Mouse (Mus musculus): ENCODE measurements around the gene Lamb1.

The Lamb1 gene

DNA sequence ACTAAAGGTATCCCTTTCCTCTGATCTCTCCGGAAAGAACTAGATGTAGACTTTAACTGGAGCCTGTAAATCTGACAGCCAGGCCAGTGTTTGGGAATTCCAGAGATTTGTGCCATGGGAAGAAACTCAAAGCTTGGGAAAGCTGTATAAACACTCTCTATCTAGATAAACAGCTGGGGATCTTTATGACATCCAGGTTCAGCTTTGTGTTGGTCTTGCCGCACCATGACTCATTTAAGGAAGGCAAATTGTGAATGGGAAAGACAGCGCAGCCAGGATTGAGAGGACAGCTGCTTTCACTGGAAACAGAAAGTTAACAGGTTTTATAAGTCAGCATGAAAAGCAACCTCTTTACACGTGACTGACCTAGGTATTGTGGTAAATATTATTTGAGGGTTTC, 12.8 kb upstream of the Lamb1 start:
- DNase-seq (ENCODE audit: low spot score in 2 of 2), result no peak

DNA sequence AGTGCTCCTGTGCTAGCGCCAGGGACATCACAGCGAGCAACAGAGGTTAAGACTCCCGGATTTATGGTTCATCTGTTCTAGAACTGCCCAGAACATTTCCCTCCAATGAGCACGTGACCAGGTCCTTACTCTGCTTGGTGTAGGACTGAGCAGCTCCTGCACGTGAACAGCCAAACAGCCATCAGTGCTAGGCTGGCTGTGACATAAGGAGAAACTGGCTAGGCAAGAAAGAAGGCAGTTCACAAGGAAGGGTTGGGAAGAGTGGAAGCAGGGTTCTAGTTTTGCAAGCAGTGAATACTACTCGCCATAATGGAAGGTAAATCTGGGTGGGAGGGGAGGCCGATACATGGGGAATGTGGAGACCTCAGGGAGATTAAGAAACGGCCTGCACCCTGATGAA, 10.1 kb upstream of the Lamb1 start:
- no peak for DNase-seq (ENCODE audit: low spot score in 2 of 2)

DNA sequence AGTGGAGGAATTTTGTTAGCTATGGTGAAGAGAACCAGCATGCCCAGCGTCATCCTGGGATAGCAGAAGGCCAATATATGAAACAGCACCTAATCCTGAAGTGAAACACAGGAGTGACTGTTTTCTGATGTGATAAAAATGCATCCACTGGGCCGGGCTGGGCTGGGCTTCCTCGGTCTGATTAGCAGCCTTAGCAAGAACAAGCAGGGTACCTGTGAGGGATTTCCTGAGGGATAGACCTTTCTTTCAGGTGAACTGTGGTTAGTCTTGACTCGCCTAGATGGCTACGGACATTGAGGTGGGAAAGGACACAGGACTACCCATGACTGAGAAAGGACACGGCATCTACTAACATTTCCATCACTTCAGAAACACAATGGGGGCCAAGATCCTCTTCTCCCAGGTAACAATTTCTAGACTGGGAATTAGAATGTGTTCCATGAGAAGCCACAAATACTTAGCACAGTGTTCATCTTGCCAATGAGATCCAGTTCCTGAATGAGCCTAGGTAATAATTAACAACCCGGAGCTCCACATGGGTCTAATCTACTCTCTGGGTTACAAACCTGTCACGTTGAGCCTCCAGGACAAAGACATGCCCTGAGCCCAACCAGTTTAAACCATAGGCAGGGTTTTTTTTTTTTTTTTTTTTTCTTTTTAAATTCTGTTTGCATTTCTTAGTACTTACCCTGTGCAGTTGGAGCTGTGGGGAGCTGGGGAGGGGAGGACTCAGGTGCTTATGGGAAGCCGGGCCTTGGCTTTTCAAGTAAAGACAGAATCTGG, 8.7 kb upstream of the Lamb1 start:
- no peak for DNase-seq (ENCODE audit: low spot score in 2 of 2)

DNA sequence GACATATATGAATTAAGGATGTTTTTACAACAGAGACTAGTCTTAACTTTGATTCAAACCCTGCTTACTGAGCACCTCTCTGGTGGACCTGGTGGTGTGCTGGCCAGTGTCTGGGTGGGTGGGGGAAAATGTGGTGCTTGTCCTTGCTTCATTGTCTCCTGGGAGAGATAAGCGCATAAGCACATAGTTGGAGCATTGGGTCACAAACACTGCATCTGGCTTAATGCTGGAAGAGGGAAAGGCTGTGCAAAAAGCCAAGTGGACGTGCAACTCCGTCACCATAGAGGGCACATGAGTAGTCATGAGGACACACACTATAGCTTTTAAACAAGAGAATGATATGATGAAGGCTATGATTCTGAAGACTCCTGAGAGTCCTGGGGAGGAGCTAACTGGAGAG, 3.2 kb upstream of the Lamb1 start:
- no peak for DNase-seq (ENCODE audit: low spot score in 2 of 2)

DNA sequence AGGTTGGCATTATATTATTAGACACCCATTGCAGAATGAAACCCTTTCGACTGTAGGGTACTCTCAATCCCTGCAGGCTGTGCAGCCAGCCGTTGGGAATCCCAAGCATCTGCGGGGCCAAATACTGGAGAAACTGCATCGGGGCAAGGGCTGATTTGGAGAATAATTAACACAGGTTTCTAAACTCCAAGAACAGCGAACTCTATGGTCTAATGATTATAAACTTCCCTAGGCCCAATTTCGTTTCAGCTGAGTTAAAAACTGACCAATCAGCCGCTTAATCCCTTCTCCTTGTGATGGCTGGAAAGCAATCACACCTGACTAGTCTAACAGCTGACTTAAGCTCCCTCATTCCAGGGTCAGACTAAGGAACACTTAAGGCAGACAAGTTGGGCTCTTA, 1.1 kb upstream of the Lamb1 start:
- DNase-seq (ENCODE audit: low spot score in 2 of 2), result no peak

DNA sequence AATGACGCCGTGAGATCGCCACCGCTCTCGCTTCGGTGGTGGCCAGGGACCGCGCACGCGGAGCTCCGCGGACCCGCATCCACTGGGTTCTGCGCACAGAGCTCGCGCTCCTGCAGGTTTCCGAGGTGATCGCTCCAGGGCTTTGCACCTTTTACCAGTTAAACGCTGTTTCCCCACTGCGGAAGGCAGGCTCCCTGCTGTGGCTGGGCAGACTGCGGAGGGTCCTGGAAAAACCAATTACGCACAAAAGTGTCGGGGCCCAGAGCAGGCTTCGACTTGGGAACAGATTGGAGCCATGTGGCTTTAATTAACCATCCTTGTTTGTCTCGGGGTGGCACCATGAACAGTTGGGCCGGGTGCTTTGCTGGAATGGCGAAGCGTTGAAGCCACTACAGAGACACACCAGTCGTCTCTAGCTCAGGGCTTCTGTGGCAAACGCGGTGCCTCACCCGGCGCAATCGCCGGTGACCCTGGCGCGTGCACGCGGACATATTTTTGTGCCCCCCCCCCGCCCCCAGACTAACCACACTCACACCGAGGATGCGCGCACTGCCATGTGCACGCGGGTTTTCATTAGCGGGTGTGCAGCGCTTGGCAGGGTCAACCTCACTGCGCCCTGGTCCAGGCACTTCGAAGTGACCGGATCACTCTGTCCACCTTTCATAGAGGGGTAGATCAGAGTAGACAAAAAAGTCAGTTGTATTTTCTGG, 843 bp downstream of the Lamb1 start:
- DNase-seq (ENCODE audit: low spot score in 2 of 2), result no peak

DNA sequence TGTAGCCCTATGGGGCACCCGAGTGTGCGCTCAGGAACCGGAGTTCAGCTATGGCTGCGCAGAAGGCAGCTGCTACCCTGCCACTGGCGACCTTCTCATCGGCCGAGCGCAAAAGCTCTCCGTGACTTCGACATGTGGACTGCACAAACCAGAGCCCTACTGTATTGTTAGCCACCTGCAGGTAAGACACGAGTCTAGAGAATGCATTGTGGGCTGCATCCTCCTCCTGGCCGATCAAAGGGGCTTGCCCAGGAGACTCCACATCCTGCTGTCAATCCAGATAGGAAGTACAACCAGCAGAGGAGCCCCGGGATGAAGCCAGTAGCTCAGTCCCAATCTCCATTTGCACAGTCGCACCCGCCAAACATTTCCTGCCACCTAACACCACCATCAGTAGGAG, 1.7 kb downstream of the Lamb1 start:
- no peak for DNase-seq (ENCODE audit: low spot score in 2 of 2)

DNA sequence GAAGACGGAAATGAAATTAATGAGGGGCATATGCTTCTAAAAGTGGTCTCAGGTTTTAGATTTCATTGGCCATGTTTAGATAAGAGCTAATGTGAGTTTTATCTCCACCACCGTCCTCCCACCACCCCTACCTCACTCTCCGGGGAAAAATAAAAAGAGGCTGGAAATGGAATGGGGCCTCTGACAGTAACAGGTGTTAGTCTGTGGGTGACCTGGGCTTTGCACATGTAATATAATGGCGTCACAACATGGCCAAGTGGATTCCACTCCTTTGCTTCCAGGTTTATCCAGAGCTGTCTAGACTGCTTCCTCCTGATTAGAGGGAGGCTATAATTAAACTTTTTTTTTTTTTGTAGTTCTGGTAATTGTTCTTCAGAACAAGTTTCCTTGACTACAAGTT, 2.3 kb downstream of the Lamb1 start:
- DNase-seq (ENCODE audit: low spot score in 2 of 2), result no peak

DNA sequence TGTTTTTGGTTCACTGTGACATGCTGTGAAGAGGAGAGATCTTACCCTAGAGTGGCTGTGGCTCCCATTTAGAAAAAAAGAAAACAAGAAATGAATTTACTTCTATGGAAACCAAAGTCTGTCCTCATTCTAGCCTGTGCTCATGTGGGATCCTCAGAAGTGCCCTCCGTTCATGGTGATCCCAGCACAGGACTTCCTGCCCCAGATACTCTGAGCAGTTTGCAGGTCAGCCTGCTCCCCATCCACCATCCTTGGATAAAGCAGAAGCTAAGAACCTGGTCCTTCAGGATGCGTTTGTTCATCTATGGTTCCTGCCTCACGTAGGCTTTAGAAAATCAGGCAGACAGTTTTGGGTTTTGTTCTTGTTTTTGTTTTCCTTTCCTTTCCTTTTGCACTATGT, 3.3 kb downstream of the Lamb1 start:
- no peak for DNase-seq (ENCODE audit: low spot score in 2 of 2)

DNA sequence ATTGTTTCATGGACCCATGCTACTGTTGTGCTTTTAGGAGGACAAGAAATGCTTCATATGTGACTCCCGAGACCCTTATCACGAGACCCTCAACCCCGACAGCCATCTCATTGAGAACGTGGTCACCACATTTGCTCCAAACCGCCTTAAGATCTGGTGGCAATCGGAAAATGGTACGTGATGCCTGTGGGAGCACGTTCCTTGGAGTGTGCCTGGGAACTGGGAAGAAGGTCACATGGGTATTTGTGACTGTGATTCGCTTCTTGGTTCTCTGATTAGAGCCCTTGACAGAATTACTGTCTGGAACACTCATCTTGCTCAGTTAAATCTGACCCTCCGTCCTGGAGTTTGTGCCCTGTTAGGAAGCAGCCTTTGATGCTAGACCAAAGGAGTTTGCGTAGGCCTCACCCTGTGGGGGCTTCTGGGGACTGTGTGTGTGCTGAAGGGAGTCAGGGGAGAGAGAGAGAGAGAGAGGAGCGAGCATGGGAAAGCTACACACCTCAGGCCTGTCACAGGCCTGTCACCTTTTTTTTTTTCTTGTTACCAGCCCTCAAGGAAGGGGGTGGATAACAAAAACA, 4.1 kb downstream of the Lamb1 start:
- no peak for DNase-seq (ENCODE audit: low spot score in 2 of 2)

DNA sequence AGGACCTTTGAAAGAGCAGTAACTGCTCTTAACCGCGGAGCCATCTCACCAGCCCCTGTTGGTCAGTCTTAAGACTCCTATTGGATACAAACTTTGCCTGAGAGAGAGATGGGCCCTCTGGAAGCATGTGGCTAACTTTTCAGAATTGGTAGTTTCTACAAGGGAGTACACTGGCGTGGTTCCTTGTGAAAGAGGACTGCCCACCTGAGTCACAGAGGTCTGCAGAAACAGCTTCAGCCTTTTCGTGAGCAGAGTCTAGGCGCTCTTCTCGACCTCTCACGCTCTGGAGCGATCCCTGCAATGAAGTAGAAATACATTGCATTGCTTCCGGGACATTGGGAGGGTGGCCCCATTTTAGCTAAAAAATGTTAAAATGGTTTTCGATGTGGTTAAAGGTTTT, 5.3 kb downstream of the Lamb1 start:
- no peak for DNase-seq (ENCODE audit: low spot score in 2 of 2)

DNA sequence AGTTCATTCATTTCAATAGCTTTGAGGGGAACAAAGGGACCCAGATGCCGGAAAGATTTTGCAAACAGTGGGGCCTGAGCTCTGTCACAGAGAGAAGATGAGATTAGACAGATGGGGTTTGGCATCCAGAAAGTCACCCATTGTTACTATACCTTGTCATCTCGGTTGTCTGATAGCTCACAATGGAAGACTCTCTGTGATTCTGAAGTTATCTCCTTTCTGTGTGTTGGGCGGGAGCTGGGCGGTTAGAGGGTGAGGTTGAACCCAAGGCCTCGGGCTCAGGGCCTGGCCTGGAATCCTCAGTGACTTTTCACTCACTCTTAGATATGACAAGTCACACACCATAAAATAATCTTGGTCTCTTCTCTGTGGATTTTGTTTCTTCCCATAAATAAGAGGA, 5.7 kb downstream of the Lamb1 start:
- DNase-seq (ENCODE audit: low spot score in 2 of 2), result no peak

DNA sequence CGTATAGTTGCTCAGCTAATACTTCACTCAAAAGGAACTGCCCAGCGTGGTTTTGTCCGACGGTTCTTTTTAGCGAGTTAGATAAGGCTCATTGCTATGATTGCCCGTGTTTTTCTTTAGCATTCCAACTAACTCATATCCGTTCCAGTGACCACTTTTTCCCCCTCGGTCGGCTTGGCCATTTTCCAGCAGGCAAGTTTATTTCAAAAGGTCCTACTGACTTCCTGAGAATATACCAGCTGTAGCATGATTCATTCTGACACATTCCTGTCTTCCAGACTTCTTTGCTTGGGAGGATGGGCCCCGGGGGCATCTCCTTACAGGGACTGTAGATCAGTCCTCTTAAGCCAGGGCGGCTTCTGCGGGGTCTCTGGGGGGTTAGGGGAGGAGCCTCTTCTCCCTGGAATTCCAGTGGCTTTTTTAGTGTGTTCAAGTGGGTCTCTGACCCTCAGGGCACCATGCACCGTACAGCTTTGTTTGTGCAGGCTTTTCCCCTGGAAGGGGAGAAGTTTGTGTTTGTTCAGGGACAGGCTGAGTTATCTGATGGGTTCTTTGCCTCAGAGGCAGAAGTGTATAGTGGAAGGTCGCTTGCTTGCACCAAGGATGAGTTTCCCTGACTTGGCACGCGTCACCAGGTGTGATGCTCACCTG, 6.5 kb downstream of the Lamb1 start:
- DNase-seq (ENCODE audit: low spot score in 2 of 2), result no peak

DNA sequence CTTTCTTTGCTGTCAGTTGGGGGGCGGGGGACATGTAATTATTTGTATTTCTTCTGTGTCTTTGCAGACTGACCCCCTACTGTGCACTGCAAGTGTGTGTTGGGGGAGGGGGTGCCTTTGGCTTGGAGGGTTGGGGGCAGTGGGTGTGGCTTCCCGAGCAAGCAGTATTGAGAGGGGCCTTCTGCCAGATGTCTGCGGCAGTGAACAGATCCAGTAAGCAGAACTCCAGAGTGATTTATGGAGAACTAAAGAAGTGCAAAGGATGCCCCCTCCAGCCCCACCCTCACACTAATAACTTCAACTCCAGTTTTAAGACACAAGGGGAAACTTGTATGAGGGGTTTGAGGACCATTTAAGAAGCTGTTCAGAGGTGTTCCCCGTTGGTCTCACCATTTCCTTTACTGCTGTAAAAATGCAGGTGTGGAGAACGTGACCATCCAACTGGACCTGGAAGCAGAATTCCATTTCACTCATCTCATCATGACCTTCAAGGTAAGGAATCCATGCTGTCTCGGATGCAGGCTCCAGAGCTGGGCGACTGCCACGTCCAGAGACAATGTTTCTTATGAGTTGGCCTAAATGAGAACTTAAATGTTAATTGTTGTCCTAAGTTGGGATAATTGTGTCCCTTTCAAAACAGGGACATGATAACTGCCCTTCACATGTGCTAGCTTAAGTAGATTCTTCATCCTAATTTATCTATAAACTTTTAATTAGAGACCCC, 7.1 kb downstream of the Lamb1 start:
- no peak for DNase-seq (ENCODE audit: low spot score in 2 of 2)

DNA sequence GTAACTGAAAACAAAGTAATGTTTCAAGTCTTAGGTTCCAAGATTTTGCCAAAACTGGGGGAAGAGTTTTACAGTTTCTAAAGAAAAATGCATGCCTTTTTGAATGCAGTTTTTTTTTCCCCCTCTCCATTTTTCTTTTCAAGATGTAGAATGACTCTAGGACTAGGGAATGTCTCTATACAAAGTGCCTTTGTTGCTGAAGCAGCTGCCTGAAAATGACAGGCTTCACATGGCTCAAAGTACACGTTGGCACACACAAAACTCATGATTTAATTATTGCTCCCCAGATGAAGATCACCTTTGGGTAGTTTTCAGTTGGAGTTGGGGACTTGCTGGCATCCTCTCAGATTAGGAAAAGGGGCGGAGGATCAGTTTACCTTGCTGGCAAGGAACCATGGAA, 7.8 kb downstream of the Lamb1 start:
- no peak for DNase-seq (ENCODE audit: low spot score in 2 of 2)

DNA sequence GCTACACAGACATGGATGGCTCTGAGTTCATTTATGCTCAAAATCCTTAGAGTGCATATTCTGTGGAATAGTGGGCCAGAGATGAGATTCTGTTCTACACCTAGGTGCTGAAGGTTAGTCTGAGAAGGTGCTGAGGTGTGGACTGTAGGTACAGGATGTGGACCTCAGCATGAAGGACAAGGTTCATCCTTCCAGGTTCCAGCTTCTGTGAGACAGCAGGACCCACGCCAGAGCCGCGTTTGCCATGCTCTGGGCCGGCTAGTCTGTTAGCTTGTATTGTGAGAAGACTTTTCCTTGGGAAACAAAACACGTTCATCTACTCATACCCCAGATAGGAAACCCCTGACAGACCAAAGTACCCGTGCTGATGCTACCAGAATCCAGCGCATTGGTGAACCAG, 8.6 kb downstream of the Lamb1 start:
- DNase-seq (ENCODE audit: low spot score in 2 of 2), result no peak

DNA sequence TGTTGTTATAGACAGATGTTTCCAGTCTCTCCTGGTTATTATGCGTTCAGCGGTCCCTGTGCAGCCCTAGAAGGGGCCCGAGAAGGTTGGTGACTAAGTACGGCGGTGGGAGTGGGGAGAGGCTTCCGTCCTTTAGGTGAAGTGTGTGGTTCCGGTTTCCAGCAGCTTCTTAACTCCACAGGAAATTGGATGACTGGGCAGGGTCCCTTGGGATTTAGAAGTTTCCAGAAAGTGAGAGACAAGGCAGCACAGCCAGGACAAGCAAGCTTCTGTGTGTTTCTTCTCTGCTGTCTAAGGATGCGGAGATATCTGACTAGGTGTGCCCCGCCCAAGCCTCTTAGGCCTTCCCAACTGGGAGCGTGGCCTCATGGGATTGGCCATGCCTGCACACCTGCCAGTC, 10.4 kb downstream of the Lamb1 start:
- no peak for DNase-seq (ENCODE audit: low spot score in 2 of 2)

DNA sequence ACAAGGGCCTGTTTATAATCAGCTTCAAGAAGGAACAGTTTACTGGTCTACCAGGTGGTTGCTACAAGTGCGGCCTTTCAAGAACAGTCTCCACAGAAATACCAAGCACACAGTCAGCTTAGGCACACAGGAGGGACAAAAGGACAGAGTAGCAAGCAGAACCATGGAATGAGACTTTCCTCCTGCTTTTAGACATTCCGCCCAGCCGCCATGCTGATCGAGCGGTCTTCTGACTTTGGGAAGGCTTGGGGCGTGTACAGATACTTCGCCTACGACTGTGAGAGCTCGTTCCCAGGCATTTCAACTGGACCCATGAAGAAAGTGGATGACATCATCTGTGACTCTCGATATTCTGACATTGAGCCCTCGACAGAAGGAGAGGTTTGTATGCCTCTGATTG, 13.2 kb downstream of the Lamb1 start:
- no peak for DNase-seq (ENCODE audit: low spot score in 2 of 2)

DNA sequence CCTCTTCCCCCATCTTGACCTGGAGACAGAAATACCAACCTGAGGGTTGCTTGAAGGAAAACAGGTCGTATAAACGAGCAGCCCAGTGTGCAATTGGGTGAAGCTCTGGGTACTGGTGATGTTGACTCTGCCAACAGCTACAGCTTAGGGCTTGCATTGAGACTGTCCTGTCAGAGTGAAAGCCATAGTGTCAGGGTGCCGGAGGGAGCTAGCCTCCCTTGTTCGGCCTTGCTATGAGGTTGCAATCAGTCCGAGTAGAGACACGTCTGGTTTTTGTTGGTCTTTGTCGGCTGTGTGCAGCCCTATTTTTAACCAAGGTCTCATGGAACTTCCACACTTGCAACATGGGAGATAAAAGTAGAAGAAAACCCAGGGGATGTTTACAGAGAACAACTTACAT, 15.3 kb downstream of the Lamb1 start:
- DNase-seq (ENCODE audit: low spot score in 2 of 2), result no peak

DNA sequence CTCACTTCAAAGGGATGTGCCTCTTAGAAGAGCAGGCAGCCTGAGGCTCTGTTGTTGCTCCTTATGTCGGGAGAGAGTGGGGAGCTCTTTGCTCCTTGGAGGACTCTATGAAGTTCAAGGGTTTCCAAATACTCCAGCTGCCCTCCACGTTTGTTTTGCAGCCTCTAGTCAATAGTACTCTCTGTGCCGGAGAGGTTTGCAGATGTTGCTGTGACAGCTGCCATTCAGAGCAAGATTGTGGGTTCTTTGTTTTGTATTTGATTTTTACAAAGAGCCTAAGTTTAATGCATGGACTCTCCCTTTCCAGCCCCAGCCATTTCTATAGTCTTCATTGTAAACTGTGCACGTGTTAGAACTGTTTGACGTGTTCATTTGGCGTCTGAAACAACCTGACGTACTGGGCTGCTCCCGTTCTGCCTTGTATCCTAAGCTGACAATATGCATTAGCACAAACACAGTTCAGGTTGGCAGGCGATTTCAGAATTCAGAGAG, 16.1 kb downstream of the Lamb1 start:
- no peak for DNase-seq (ENCODE audit: low spot score in 2 of 2)

DNA sequence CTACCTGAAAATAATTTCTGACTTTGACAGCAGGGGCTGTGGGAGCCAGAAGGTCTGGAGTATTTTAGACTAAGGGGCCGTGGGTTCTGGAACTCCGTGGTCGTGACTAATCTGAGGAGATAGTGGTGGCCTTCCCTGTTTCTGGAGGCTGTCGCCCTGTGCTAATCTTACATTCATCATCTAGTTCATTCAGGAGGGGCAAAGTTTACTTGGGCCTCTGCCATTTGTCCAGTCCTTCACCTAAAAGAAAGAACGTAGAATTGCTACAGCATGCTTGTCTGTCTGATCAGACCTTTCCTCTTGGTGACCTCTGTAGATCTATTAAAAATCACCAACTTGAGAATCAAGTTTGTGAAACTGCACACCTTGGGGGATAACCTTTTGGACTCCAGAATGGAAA, 17.2 kb downstream of the Lamb1 start:
- no peak for DNase-seq (ENCODE audit: low spot score in 2 of 2)

DNA sequence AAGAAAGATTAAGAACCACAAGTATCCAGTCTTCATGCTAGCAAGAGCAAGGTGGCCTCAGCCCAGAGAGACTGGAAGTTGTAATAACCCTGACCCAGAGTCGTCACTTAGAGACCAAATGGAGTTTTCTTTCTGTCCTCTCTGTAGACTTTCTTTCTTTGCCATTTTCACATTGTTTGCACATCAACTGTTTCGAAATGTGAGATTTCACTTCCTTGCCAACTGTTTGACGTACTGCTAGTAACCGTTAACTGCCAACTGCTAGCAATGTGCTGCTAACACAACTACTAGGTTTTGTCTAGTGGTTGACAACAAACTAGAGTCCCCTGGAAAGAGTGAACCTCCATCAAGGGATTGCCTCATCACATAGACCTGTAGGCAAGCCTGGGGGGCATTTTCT, 18.1 kb downstream of the Lamb1 start:
- DNase-seq (ENCODE audit: low spot score in 2 of 2), result no peak
